Mouse (Mus musculus): ENCODE measurements around the gene Lap3. TPM values are rescaled to one million over a fixed set of nuclear protein-coding genes. Genes with fewer than 3 reads are reported as not detected.

Gene Lap3
- total and polyA plus RNA-seq, 2 experiments from 2014 or later, result 20.9 to 27.7 TPM

GRCm38 (mm10) chr5:45475771-45476170 is 17.4 kb upstream of the Lap3 start:
- no peak overlapping the region for H3K4me3 ChIP-seq (ENCODE audit: low read depth, low read length)
- H3K36me3 ChIP-seq (ENCODE audit: insufficient read depth, low read length), result no peaks in the 10 kb centered on the region
- no peaks in the 10 kb centered on the region for H3K4me1 ChIP-seq (ENCODE audit: insufficient read depth, low read length)
- H3K27me3 ChIP-seq (ENCODE audit: insufficient read depth, low read length), result 0 out of 2 replicates have a peak, but pooled peaks cover 4% of the 10 kb centered on the region
- 88% methylated on average over 5 of the region's 5 CpGs for WGBS
- no peak overlapping the region for H3K4me2 ChIP-seq (ENCODE audit: low read depth, low read length, poor library complexity, severe bottlenecking)
- no peak overlapping the region for H3K27ac ChIP-seq (ENCODE audit: low read depth, low read length)
- H3K9me3 ChIP-seq (ENCODE audit: low read length), result no peaks in the 10 kb centered on the region
- H3K9ac ChIP-seq (replicated peaks; ENCODE audit: low read length, poor library complexity, severe bottlenecking), result no peak overlapping the region
- ATAC-seq (ENCODE audit: low FRiP score) (no peak), DNase-seq (ENCODE audit: low spot score) (no peak)
- no peak for TF ChIP-seq CTCF (IDR thresholded peaks at IDR 0.05)

- no peak for ATAC-seq (ENCODE audit: low FRiP score)
- Histone ChIP-seq H3K27ac (ENCODE audit: low read depth, low read length) (no peak overlapping the region), H3K4me1 (ENCODE audit: insufficient read depth, low read length) (no peaks in the 10 kb centered on the region), H3K4me3 (ENCODE audit: low read depth, low read length) (no peak overlapping the region), H3K9me3 (ENCODE audit: low read length) (no peaks in the 10 kb centered on the region), H3K36me3 (ENCODE audit: insufficient read depth, low read length) (no peaks in the 10 kb centered on the region), H3K9ac (replicated peaks; ENCODE audit: low read length, poor library complexity, severe bottlenecking) (no peak overlapping the region), H3K27me3 (ENCODE audit: insufficient read depth, low read length) (0 out of 2 replicates have a peak, but pooled peaks cover 4% of the 10 kb centered on the region), H3K4me2 (ENCODE audit: low read depth, low read length, poor library complexity, severe bottlenecking) (no peak overlapping the region)
- 31% methylated on average over 6 of the region's 6 CpGs for WGBS
- DNase-seq (ENCODE audit: low spot score), result peak; percentile 43
- no peak for TF ChIP-seq CTCF (IDR thresholded peaks at IDR 0.05)
Observed at GRCm38 (mm10) chr5:45476288-45476687, 16.9 kb upstream of the Lap3 start.

- DNase-seq (ENCODE audit: low spot score) (no peak), ATAC-seq (ENCODE audit: low FRiP score) (no peak)
- Histone ChIP-seq H3K9ac (replicated peaks; ENCODE audit: low read length, poor library complexity, severe bottlenecking) (no peak overlapping the region), H3K27ac (ENCODE audit: low read depth, low read length) (no peak overlapping the region), H3K27me3 (ENCODE audit: insufficient read depth, low read length) (0 out of 2 replicates have a peak, but pooled peaks cover 4% of the 10 kb centered on the region), H3K4me1 (ENCODE audit: insufficient read depth, low read length) (no peaks in the 10 kb centered on the region), H3K36me3 (ENCODE audit: insufficient read depth, low read length) (no peaks in the 10 kb centered on the region), H3K9me3 (ENCODE audit: low read length) (no peaks in the 10 kb centered on the region), H3K4me3 (ENCODE audit: low read depth, low read length) (no peak overlapping the region), H3K4me2 (ENCODE audit: low read depth, low read length, poor library complexity, severe bottlenecking) (no peak overlapping the region)
- WGBS, result 85% methylated on average over 7 of the region's 7 CpGs
- no peak for TF ChIP-seq CTCF (IDR thresholded peaks at IDR 0.05)
Observed at GRCm38 (mm10) chr5:45477601-45478000, 15.6 kb upstream of the Lap3 start.

DNA sequence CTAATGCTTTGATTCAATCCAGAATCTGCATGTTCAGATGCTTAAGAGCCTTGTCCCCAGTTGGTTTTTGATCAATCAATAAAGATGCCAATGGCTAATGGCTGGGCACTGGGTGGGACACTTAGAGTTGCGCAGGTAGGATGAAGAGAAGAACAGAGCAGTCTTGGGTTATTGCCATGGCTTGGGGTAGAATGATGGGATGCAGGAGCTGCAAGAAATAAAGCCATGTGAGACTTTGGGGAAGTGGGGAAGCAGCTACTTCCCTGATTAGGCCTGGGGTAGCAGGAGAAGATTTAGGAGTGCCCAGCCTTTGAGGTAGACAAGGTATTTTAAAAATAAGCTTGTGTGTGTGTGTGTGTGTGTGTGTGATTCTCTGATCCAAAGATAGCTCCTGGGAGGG is 13.1 kb upstream of the Lap3 start:
- H3K9me3 ChIP-seq (ENCODE audit: low read length), result no peaks in the 10 kb centered on the region
- H3K27ac ChIP-seq (ENCODE audit: low read depth, low read length), result no peak overlapping the region
- TF ChIP-seq CTCF (IDR thresholded peaks at IDR 0.05), result no peak
- no peak overlapping the region for H3K9ac ChIP-seq (replicated peaks; ENCODE audit: low read length, poor library complexity, severe bottlenecking)
- H3K4me3 ChIP-seq (ENCODE audit: low read depth, low read length), result no peak overlapping the region
- H3K4me2 ChIP-seq (ENCODE audit: low read depth, low read length, poor library complexity, severe bottlenecking), result no peak overlapping the region
- ATAC-seq (ENCODE audit: low FRiP score) (no peak), DNase-seq (ENCODE audit: low spot score) (no peak)
- H3K36me3 ChIP-seq (ENCODE audit: insufficient read depth, low read length), result no peaks in the 10 kb centered on the region
- WGBS, result 100% methylated on average over 1 of the region's 1 CpGs
- no peaks in the 10 kb centered on the region for H3K4me1 ChIP-seq (ENCODE audit: insufficient read depth, low read length)
- 0 out of 2 replicates have a peak, but pooled peaks cover 4% of the 10 kb centered on the region for H3K27me3 ChIP-seq (ENCODE audit: insufficient read depth, low read length)

- DNase-seq (ENCODE audit: low spot score) (no peak), ATAC-seq (ENCODE audit: low FRiP score) (no peak)
- Histone ChIP-seq H3K27me3 (ENCODE audit: insufficient read depth, low read length) (0 out of 2 replicates have a peak, but pooled peaks cover 4% of the 10 kb centered on the region), H3K4me1 (ENCODE audit: insufficient read depth, low read length) (no peaks in the 10 kb centered on the region), H3K4me2 (ENCODE audit: low read depth, low read length, poor library complexity, severe bottlenecking) (no peak overlapping the region), H3K4me3 (ENCODE audit: low read depth, low read length) (no peak overlapping the region), H3K9me3 (ENCODE audit: low read length) (no peaks in the 10 kb centered on the region), H3K27ac (ENCODE audit: low read depth, low read length) (no peak overlapping the region), H3K36me3 (ENCODE audit: insufficient read depth, low read length) (no peaks in the 10 kb centered on the region), H3K9ac (replicated peaks; ENCODE audit: low read length, poor library complexity, severe bottlenecking) (no peak overlapping the region)
- 85% methylated on average over 2 of the region's 2 CpGs for WGBS
- TF ChIP-seq CTCF (IDR thresholded peaks at IDR 0.05), result no peak
Observed at GRCm38 (mm10) chr5:45481125-45481524, 12.0 kb upstream of the Lap3 start.

- no peaks in the 10 kb centered on the region for H3K4me1 ChIP-seq (ENCODE audit: insufficient read depth, low read length)
- no peak overlapping the region for H3K4me3 ChIP-seq (ENCODE audit: low read depth, low read length)
- 85% methylated on average over 3 of the region's 3 CpGs for WGBS
- no peak for TF ChIP-seq CTCF (IDR thresholded peaks at IDR 0.05)
- no peaks in the 10 kb centered on the region for H3K9me3 ChIP-seq (ENCODE audit: low read length)
- DNase-seq (ENCODE audit: low spot score) (no peak), ATAC-seq (ENCODE audit: low FRiP score) (no peak)
- no peak overlapping the region for H3K9ac ChIP-seq (replicated peaks; ENCODE audit: low read length, poor library complexity, severe bottlenecking)
- H3K27ac ChIP-seq (ENCODE audit: low read depth, low read length), result no peak overlapping the region
- H3K27me3 ChIP-seq (ENCODE audit: insufficient read depth, low read length), result 0 out of 2 replicates have a peak, but pooled peaks cover 3% of the 10 kb centered on the region
- no peaks in the 10 kb centered on the region for H3K36me3 ChIP-seq (ENCODE audit: insufficient read depth, low read length)
- no peak overlapping the region for H3K4me2 ChIP-seq (ENCODE audit: low read depth, low read length, poor library complexity, severe bottlenecking)
Observed at GRCm38 (mm10) chr5:45482607-45483006, 10.6 kb upstream of the Lap3 start.
